Mouse (Mus musculus): ENCODE data around the gene Tmem274. TPM values are rescaled to one million over a fixed set of nuclear protein-coding genes. Genes with fewer than 3 reads are reported as not detected.

Gene Tmem274
- not detected for polyA plus RNA-seq (2014; fragmentation: Illumina TruSeq; extraction: RNeasy Lipid Tissue Mini Kit (QIAGEN cat#74804); ENCODE audit: low read depth, low replicate concordance)

DNA sequence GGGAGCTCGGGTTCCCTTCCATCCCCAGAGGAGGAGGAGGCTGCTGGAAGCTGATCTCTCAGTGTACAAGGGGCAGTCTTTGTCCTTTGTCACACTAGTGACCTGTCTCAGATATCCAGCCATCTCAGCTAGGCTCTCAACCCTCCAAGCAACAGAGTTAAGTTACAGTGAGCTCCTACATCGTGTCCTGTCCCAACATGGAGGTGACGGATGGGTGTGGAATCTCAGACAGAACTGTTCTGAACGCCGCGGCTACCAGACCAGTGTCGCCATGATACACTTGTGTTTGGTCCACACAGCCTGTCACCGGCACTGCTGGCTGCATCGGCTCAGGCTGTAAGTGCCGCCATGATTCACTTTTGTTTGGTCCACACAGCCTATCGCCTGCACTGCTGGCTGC lies at the start of gene Tmem274:
Gene Tmem274, plus strand, starts transcription at position 301 of the 400 bp plus-strand sequence.

GRCm38 (mm10) chr4:149454879-149455278 lies 22.3 kb upstream of the Tmem274 start, which contains the start of gene Rbp7:
Gene Rbp7, minus strand, starts transcription at chr4:149454978.

DNA sequence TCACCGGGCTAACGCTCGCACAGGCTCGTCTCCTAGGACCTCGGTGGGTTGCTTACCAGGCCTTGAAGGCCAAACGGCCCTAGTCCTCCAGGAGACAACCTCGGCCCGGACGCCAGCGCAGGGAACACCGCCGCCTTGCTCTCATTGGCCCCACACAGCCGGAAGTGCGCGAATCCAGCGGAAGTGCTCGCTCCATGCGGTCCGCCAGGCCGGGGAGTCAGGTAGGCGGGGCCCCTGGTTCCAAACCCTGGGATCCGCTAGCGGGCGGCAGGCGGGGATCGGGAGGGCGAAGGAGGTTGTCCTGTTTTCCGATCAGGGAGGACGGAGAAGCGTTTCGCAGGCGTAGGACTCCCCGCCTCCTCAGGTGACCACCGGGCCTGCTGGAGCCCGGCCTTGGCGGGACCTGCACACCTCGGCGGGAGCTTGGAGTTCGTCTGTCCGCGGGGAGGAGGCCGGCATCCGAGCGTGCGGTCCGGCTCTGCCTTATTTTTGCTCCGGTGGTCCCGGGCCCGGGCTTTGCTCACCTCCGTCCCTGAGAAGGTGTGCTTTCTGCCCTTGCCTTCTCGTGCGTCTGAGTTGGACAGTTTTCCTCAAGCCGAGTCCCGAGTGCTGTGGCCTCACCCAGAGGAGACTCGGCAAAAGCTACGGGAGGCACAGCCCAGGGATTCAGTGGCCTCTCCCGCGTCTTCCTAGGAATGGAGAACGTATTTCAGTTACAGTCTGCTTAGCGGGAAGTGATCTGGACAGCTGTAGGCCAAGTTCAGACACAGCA lies 8.1 kb downstream of the Tmem274 start, which contains the start of the genes Nmnat1 and Lzic:
Gene Nmnat1, minus strand, starts transcription at position 150 of the 772 bp plus-strand sequence.
Gene Lzic, plus strand, starts transcription at position 177 of the 772 bp plus-strand sequence.

DNA sequence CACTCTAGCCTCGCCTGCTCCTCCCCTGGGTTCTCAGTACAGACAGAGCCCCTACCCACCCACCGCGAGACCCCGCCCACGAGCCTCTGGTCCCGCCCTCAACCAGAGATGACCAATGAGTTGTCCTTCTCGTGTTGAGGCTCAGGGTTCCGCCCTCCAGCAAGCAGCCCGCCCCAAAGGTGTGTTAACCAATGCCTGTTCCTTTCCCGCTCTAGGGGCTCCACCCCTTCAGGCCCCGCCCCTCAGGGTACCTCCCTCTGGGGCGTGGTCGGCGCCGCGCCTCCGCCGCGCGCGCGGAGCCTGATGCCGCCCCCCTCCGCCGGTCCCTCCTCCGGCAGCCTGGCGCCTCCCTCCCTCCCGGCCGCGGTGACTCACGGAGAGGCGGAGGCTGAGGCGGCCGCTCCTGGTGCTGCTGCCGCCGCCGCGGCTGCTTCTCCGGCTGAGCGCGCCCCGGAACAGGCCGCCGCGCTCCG lies 40.7 kb downstream of the Tmem274 start, which contains the start of gene Ctnnbip1:
Gene Ctnnbip1, plus strand, starts transcription at position 369 of the 473 bp plus-strand sequence.

Other genes starting within 250 kb of the Tmem274 start
- gene Kif1b, start 169.7 kb upstream of the Tmem274 start, polyA plus RNA-seq (2014; fragmentation: Illumina TruSeq; extraction: RNeasy Lipid Tissue Mini Kit (QIAGEN cat#74804); ENCODE audit: low read depth, low replicate concordance) = 67.2 TPM
- gene Ube4b, start 50.6 kb upstream of the Tmem274 start, polyA plus RNA-seq (2014; fragmentation: Illumina TruSeq; extraction: RNeasy Lipid Tissue Mini Kit (QIAGEN cat#74804); ENCODE audit: low read depth, low replicate concordance) = 27.6 TPM
- 3.6 TPM for gene Rbp7, start 22.4 kb upstream of the Tmem274 start, polyA plus RNA-seq (2014; fragmentation: Illumina TruSeq; extraction: RNeasy Lipid Tissue Mini Kit (QIAGEN cat#74804); ENCODE audit: low read depth, low replicate concordance)
- gene Nmnat1, start 7.8 kb downstream of the Tmem274 start, polyA plus RNA-seq (2014; fragmentation: Illumina TruSeq; extraction: RNeasy Lipid Tissue Mini Kit (QIAGEN cat#74804); ENCODE audit: low read depth, low replicate concordance) = 5.4 TPM
- 33.8 TPM for gene Lzic, start 7.9 kb downstream of the Tmem274 start, polyA plus RNA-seq (2014; fragmentation: Illumina TruSeq; extraction: RNeasy Lipid Tissue Mini Kit (QIAGEN cat#74804); ENCODE audit: low read depth, low replicate concordance)
- 9.5 TPM for gene Ctnnbip1, start 40.9 kb downstream of the Tmem274 start, polyA plus RNA-seq (2014; fragmentation: Illumina TruSeq; extraction: RNeasy Lipid Tissue Mini Kit (QIAGEN cat#74804); ENCODE audit: low read depth, low replicate concordance)
- 27.0 TPM for gene Clstn1, start 109.1 kb downstream of the Tmem274 start, polyA plus RNA-seq (2014; fragmentation: Illumina TruSeq; extraction: RNeasy Lipid Tissue Mini Kit (QIAGEN cat#74804); ENCODE audit: low read depth, low replicate concordance)
- gene Pik3cd, start 225.2 kb downstream of the Tmem274 start, polyA plus RNA-seq (2014; fragmentation: Illumina TruSeq; extraction: RNeasy Lipid Tissue Mini Kit (QIAGEN cat#74804); ENCODE audit: low read depth, low replicate concordance) = 1.0 TPM